In the genomic region with DNA sequence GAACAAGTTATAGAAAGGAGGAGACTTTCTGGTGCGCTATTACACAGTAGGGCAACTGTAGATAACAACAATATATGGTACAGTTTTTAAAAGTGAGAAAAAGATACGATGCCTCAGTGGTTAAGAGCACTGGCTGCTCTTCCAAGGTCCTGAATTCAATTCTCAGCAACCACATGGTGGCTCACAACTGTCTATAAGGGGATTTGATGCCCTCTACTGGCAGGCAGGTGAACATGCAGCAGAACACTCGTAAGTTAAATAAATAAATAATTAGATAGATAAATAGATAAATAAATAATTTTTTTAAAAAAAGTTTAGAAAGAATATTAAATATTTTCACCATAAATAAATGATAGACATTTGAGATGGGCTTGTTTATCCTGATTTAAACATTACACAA, we compare ENCODE assay signal across 13 mouse cellular contexts. TPM values are rescaled to one million over a fixed set of nuclear protein-coding genes. Genes with fewer than 3 reads are reported as not detected.
DNase-seq lines count a peak whose midpoint lies in the region; TF ChIP-seq lines count a peak whose summit lies in the region.
"Had no signal": no experiment of that assay in that cellular context is flagged by ENCODE, and none has a peak within 500 bp of the region (broad histone marks: within the 10 kb centered on the region; RNA-seq: fewer than 3 reads in every experiment).

No protein-coding gene starts in this region.

- no peaks in the 10 kb centered on the region for H3K79me2 ChIP-seq in CH12.LX (replicated peaks; ENCODE audit: control insufficient read depth, extremely low read depth, insufficient read depth, poor library complexity, severe bottlenecking)

- peak; percentile 59 for TF ChIP-seq RAD21 in CH12.LX (IDR thresholded peaks at IDR 0.05; ENCODE audit: low read depth, low read length)

- dilution Hi-C loops in CH12.LX (cut with MboI; ENCODE audit: extremely low pct_ligation_motif_present, extremely low pct_unique_long_range_greater_than_20kb, low sequenced_read_pairs) = no loop called here

- H3K27ac ChIP-seq in layer of hippocampus, adult 2 months = no peak overlapping the region
- no peak overlapping the region for H3K27ac ChIP-seq in CH12.LX (ENCODE audit: insufficient read depth, low read depth)
- H3K27ac ChIP-seq: forebrain, embryonic 12.5 days; hindbrain, embryonic 15.5 days; limb, embryonic 12.5 days had no signal

- in situ Hi-C loops in CH12.LX (cut with MboI; ENCODE audit: low pct_ligation_motif_present, low pct_unique_long_range_greater_than_20kb, low sequenced_read_pairs) = no loop called here

- H3K27me3 ChIP-seq in CH12.LX (replicated peaks) = no peaks in the 10 kb centered on the region
- H3K27me3 ChIP-seq: forebrain, embryonic 12.5 days; hindbrain, embryonic 15.5 days; limb, embryonic 12.5 days had no signal

- no peak for TF ChIP-seq EP300 in CH12.LX (IDR thresholded peaks at IDR 0.05; ENCODE audit: low read length)

- DNase-seq in layer of hippocampus, adult 2 months (ENCODE audit: low spot score in 2 of 2) = no peak
- DNase-seq in layer of hippocampus, adult 18-20 months (ENCODE audit: low spot score in 2 of 2) = no peak
- peak; percentile 47 for DNase-seq in A20 (ENCODE audit: low read depth, low spot score)
- DNase-seq in CH12.LX (ENCODE audit: extremely low read depth) = peak; percentile 32
- peak; percentile 2 for DNase-seq in embryo, embryonic 10.5 days (ENCODE audit: low spot score)
- DNase-seq in left cerebral cortex, adult 8-10 months (ENCODE audit: low spot score in 2 of 2) = no peak
- no peak for DNase-seq in adrenal gland, postnatal 25 days
- DNase-seq: heart, adult 18-20 months had no signal

- peak; percentile 66 for TF ChIP-seq CTCF in layer of hippocampus, adult 2 months (conservative IDR thresholded peaks at IDR 0.05)
- TF ChIP-seq CTCF in CH12.LX (conservative IDR thresholded peaks at IDR 0.05 in 1 of 2, IDR thresholded peaks at IDR 0.05 in 1 of 2; ENCODE audit: low read depth in 2 of 2, low read length in 2 of 2) = peak; percentile 43 to 62; a peak in 3 of 4 replicates

- no peaks in the 10 kb centered on the region for H3K36me3 ChIP-seq in CH12.LX (replicated peaks in 1 of 2; ENCODE audit: control insufficient read depth in 1 of 2, insufficient read depth in 1 of 2, low read length in 1 of 2)
- H3K36me3 ChIP-seq: forebrain, embryonic 12.5 days; hindbrain, embryonic 15.5 days; limb, embryonic 12.5 days had no signal

- peaks cover 5 to 12% of the 10 kb centered on the region in 2 experiments; a peak in 3 of 4 replicates for H3K4me1 ChIP-seq in CH12.LX (ENCODE audit: control insufficient read depth in 1 of 2, insufficient read depth in 2 of 2)
- H3K4me1 ChIP-seq: forebrain, embryonic 12.5 days; hindbrain, embryonic 15.5 days; limb, embryonic 12.5 days had no signal

- H3K4me3 ChIP-seq in layer of hippocampus, adult 2 months = no peak overlapping the region
- no peak overlapping the region for H3K4me3 ChIP-seq in CH12.LX (replicated peaks in 1 of 3; ENCODE audit: low read depth in 2 of 3, low read length in 2 of 3, poor library complexity in 1 of 3)
- H3K4me3 ChIP-seq: forebrain, embryonic 12.5 days; hindbrain, embryonic 15.5 days; limb, embryonic 12.5 days had no signal

- H3K9ac ChIP-seq in CH12.LX (ENCODE audit: insufficient read depth, low read depth) = no peak overlapping the region
- H3K9ac ChIP-seq: forebrain, embryonic 12.5 days; hindbrain, embryonic 15.5 days; limb, embryonic 12.5 days had no signal

- H3K9me3 ChIP-seq in CH12.LX (replicated peaks; ENCODE audit: low read length) = no peaks in the 10 kb centered on the region
- H3K9me3 ChIP-seq: forebrain, embryonic 12.5 days; hindbrain, embryonic 15.5 days; limb, embryonic 12.5 days had no signal

- no peak for TF ChIP-seq POLR2A in CH12.LX (IDR thresholded peaks at IDR 0.05; ENCODE audit: low read depth, low read length)

- H3K4me2 ChIP-seq in CH12.LX (ENCODE audit: insufficient read depth, low read depth, poor library complexity, severe bottlenecking) = no peak overlapping the region
- H3K4me2 ChIP-seq: forebrain, embryonic 12.5 days; hindbrain, embryonic 15.5 days; limb, embryonic 12.5 days had no signal

TF ChIP-seq in CH12.LX, 34 proteins besides CTCF, POLR2A, EP300 and RAD21:
- TF ChIP-seq USF2 (conservative IDR thresholded peaks at IDR 0.05; ENCODE audit: low read depth, low read length) (no peak), SMC3 (IDR thresholded peaks at IDR 0.05; ENCODE audit: low read depth, low read length) (peak; percentile 45), MYC (IDR thresholded peaks at IDR 0.05; ENCODE audit: low read depth, low read length) (peak; percentile 91), ZC3H11A (IDR thresholded peaks at IDR 0.05; ENCODE audit: low read depth, low read length) (no peak)

RNA-seq across cellular contexts. Expression of a gene that starts 27.5 kb away (rescaled TPM):
- 10 to 100 TPM; 50.4 to 51.9 TPM for total RNA-seq in layer of hippocampus, adult 2 months (2021)
- 10 to 100 TPM; 47.6 to 48.4 TPM for total RNA-seq in layer of hippocampus, adult 18-20 months (2021)
- total RNA-seq in CH12.LX (2012; rRNA removed) (88.1 and 98.8 TPM in 2 replicates), CH12.LX (2014; rRNA removed) (94.1 and 94.4 TPM in 2 replicates)
- polyA plus RNA-seq in CH12.LX (2012; ENCODE audit: insufficient read length, low read depth) = 180 and 214 TPM in 2 replicates
- 10 to 100 TPM; 58.3 to 63.0 (median 59.2) TPM for total RNA-seq in left cerebral cortex, adult 8-10 months (2022)
- 15.7 and 23.0 TPM in 2 replicates for total RNA-seq in adrenal gland, postnatal 25 days (2021)

RNA-seq across cellular contexts. Expression of a gene that starts 29.6 kb away (rescaled TPM):
- total RNA-seq in layer of hippocampus, adult 2 months (2021) = not detected
- total RNA-seq in layer of hippocampus, adult 18-20 months (2021) = not detected
- total RNA-seq in CH12.LX (2012; rRNA removed) (not detected in 2 replicates), CH12.LX (2014; rRNA removed) (not detected in 2 replicates)
- not detected in 2 replicates for polyA plus RNA-seq in CH12.LX (2012; ENCODE audit: insufficient read length, low read depth)
- total RNA-seq in left cerebral cortex, adult 8-10 months (2022) = not detected
- total RNA-seq in adrenal gland, postnatal 25 days (2021) = not detected in 2 replicates
- total RNA-seq: heart, adult 18-20 months had no signal
- polyA plus RNA-seq: embryonic facial prominence, embryonic 11.5 days; forebrain, embryonic 12.5 days; hindbrain, embryonic 15.5 days; large intestine, adult 2 months; limb, embryonic 12.5 days had no signal

Comparison
In these comparisons a context has a peak if more than half of its experiments do, and no peak if none do; other contexts are left out.
1. DNase-seq: peak in A20 (single experiment), CH12.LX (single experiment) and embryo, embryonic 10.5 days (single experiment); none in layer of hippocampus, adult 2 months (0 of 2), layer of hippocampus, adult 18-20 months (0 of 2), left cerebral cortex, adult 8-10 months (0 of 2) and adrenal gland, postnatal 25 days (single experiment).